Mouse (Mus musculus) liver, embryonic 14.5 days (tissue): ENCODE data around the gene Hmgxb4. TPM values are rescaled to one million over a fixed set of nuclear protein-coding genes. Genes with fewer than 3 reads are reported as not detected.
A peak's percentile ranks its signal among the peaks of the same experiment; 100 is the strongest.

Source experiments
- ATAC-seq: fragments of 200-750 bp; cut with Nextera tagmentation; 2 replicates; pipeline ENCODE4 v1.8.0; 2017; ENCODE audit warnings: moderate number of reproducible peaks, mild to moderate bottlenecking, moderate library complexity; ENCODE audit not compliant: insufficient read depth
- DNase-seq, 3 experiments: peaks; one replicate each; pipeline ENCODE4 v3.0.0-alpha.2; 2012 to 2013; ENCODE audit warnings: low read depth in 3 of 3, low spot score in 3 of 3
- H3K27ac ChIP-seq: fragments of 300-500 bp; sonication (generic); 2 replicates; pipeline ENCODE4 v1.5.1; 2014; ENCODE audit warnings: moderate library complexity, mild to moderate bottlenecking, control low read depth, inconsistent platforms
- H3K27me3 ChIP-seq: fragments of 300-500 bp; sonication (generic); 2 replicates; pipeline ENCODE4 v1.6.1; 2014; ENCODE audit warnings: mild to moderate bottlenecking, low read length, moderate library complexity; ENCODE audit not compliant: control insufficient read depth, insufficient read depth
- H3K36me3 ChIP-seq: fragments of 300-500 bp; sonication (generic); replicated peaks from 2 replicates; pipeline ENCODE4 v1.6.1; 2014; ENCODE audit warnings: low read depth; ENCODE audit not compliant: control insufficient read depth, insufficient read depth
- H3K4me1 ChIP-seq, 2 experiments: fragments of 200-500 bp in 1 of 2; fragments of 300-500 bp in 1 of 2; sonication (generic) in 1 of 2; replicated peaks; 2 replicates each; pipeline ENCODE4 v1.6.1; 2012 to 2014; ENCODE audit warnings: antibody characterized with exemption in 1 of 2, inconsistent platforms in 1 of 2, low read length in 1 of 2; ENCODE audit not compliant: control insufficient read depth in 2 of 2, insufficient read depth in 2 of 2
- H3K4me2 ChIP-seq: fragments of 300-500 bp; sonication (generic); 2 replicates; pipeline ENCODE4 v1.6.1; 2014; ENCODE audit warnings: low read depth, mild to moderate bottlenecking, control low read depth, moderate library complexity
- H3K4me3 ChIP-seq, 2 experiments: fragments of 200-500 bp in 1 of 2; fragments of 300-500 bp in 1 of 2; sonication (generic) in 1 of 2; 2 replicates each; pipeline ENCODE4 v1.5.1; 2012 to 2014; ENCODE audit warnings: low read depth in 2 of 2, low read length in 2 of 2, mild to moderate bottlenecking in 2 of 2, control low read depth in 1 of 2, inconsistent platforms in 1 of 2, moderate library complexity in 1 of 2; ENCODE audit not compliant: insufficient read depth in 1 of 2
- H3K9ac ChIP-seq: fragments of 300-500 bp; sonication (generic); replicated peaks from 2 replicates; pipeline ENCODE4 v1.6.1; 2014; ENCODE audit warnings: mild to moderate bottlenecking, control low read depth, moderate library complexity
- H3K9me3 ChIP-seq: fragments of 300-500 bp; sonication (generic); 2 replicates; pipeline ENCODE4 v1.6.1; 2016; ENCODE audit warnings: low read length, mixed read lengths; ENCODE audit not compliant: control insufficient read depth
- CTCF ChIP-seq: IDR thresholded peaks from 2 replicates; pipeline ENCODE4 v1.5.1; 2016; ENCODE audit warnings: antibody characterized with exemption, low read depth, control low read depth
- EP300 ChIP-seq: IDR thresholded peaks from 2 replicates; pipeline ENCODE4 v1.6.1; 2016; ENCODE audit warnings: antibody characterized with exemption, low read depth
- WGBS: fragments of 180-500 bp; shearing (Covaris S2); extraction: QIAGEN DNeasy Blood & Tissue Kit; methylation state at CpG from one replicate; pipeline ENCODE4 v1.1.7; 2014; ENCODE audit not compliant: insufficient replicate concordance; 5-methylcytosine and 5-hydroxymethylcytosine counted together
- polyA plus RNA-seq, 2 experiments: library from polyadenylated mRNA; depleted of rRNA in 1 of 2; stranded (reverse) in 1 of 2; unstranded in 1 of 2; fragments of >200 nt; fragmentation: Nextera tagmentation in 1 of 2; extraction: Ambion mirVana in 1 of 2; gene quantifications; 2 replicates each; pipeline versions ENCODE4 v1.2.1 to v1.2.3; 2012 to 2014

Hmgxb4 gene
- polyA plus RNA-seq, 2 experiments: 10.3 to 13.2 TPM

DNA sequence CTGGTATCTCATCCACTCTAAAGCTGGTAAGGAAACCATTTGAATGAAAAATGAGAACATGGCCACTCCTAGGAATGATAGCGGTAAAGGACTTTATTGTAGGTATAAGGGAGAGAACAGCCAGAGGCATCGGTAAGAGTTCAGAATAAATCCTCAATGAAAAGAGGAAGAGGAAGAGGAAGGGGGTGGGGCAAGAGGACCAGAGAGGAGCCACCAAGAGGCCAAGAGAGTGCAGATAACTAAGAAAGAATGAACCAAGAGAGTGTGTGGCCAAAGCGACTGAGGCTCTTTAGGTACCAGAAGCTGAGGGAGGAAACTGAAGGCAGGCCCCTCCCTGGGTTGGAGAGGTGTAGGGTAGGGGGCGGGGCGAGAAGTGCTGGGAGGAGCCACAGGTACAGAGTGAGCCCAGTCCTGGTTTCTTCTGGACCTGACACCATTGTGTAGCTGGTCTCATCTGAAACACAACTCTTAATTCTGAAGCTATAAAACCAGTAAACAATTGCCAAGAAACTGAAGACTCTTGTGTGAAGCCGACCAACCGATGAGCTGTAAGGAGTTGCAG, 20.8 kb upstream of the Hmgxb4 start:
- H3K4me3 ChIP-seq: no peak overlapping the region

DNA sequence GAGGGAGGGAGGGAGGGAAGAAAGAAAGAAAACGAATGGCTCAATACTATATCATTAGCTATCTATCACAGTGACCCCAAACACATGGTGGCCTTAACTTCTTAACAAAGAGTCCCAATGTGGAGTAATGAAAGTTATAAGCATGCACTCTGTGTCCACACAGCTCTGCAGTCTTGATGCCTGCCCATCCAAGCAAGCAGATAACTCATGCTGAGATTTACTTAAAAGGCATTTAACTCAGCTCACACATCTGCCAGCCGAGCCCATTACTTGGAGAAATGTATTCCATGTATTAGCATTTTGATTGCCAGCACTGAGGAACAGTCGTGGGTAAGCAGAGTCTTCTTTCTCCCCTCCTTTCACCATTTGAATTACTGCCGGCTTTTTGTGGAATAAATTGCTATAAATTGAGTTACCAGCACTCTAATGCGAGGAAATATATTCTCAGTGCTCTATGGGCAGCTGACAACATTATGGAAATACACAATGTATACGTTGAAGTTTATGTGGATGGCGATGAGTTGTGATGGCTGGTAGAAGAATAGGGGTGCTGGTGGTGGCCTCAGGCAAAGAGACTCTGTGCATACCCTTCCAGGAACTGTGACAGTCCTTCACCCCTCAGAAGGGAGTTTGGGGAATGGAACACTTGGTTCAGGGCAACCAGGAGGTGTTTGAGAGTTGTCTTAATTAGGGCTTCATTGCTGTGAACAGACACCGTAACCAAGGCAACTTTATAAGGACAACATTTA, 19.9 kb upstream of the Hmgxb4 start:
- Histone ChIP-seq H3K27me3 (no peaks in the 10 kb centered on the region), H3K9ac (no peak overlapping the region), H3K27ac (no peak overlapping the region), H3K4me3 (no peak overlapping the region), H3K36me3 (no peaks in the 10 kb centered on the region), H3K4me1 (no peaks in the 10 kb centered on the region), H3K9me3 (no peaks in the 10 kb centered on the region), H3K4me2 (no peak overlapping the region)
- ATAC-seq (no peak), DNase-seq (no peak)
- 58% methylated on average over 8 of the region's 8 CpGs for WGBS
- TF ChIP-seq CTCF (no peak), EP300 (no peak)

More for the DNA sequence above, 20.8 kb upstream of the Hmgxb4 start:
- DNase-seq (no peak), ATAC-seq (no peak)
- 41% methylated on average over 7 of the region's 7 CpGs for WGBS
- Histone ChIP-seq H3K27me3 (no peaks in the 10 kb centered on the region), H3K27ac (no peak overlapping the region), H3K4me1 (no peaks in the 10 kb centered on the region), H3K4me2 (no peak overlapping the region), H3K36me3 (no peaks in the 10 kb centered on the region), H3K9me3 (no peaks in the 10 kb centered on the region), H3K9ac (no peak overlapping the region)
- TF ChIP-seq CTCF: no peak
- TF ChIP-seq EP300: no peak

DNA sequence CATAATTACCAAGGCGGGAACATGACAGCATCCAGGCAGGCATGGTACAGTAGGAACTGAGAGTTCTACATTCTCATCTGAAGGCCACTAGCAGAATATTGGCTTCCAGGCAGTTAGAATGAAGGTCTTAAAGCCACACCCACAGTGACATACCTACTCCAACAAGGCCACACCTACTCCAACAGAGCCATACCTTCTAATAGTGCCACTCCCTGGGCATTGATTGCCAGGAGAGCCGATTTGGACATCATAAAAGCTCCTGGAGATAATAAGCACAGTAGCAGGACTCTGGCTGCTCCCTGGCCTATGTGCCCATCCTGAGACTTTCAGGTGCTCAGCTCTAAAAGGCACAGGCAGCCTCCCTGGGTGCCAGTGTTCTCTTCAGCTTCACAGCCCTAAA, 19.3 kb upstream of the Hmgxb4 start:
- DNase-seq: no peak
- H3K9ac ChIP-seq: no peak overlapping the region
- H3K4me1 ChIP-seq: no peaks in the 10 kb centered on the region
- H3K9me3 ChIP-seq: no peaks in the 10 kb centered on the region
- TF ChIP-seq CTCF (no peak), EP300 (no peak)
- H3K36me3 ChIP-seq: no peaks in the 10 kb centered on the region
- H3K27me3 ChIP-seq: no peaks in the 10 kb centered on the region
- H3K27ac ChIP-seq: no peak overlapping the region
- H3K4me3 ChIP-seq: no peak overlapping the region
- no peak for ATAC-seq
- no peak overlapping the region for H3K4me2 ChIP-seq
- WGBS: 59% methylated on average over 2 of the region's 2 CpGs

DNA sequence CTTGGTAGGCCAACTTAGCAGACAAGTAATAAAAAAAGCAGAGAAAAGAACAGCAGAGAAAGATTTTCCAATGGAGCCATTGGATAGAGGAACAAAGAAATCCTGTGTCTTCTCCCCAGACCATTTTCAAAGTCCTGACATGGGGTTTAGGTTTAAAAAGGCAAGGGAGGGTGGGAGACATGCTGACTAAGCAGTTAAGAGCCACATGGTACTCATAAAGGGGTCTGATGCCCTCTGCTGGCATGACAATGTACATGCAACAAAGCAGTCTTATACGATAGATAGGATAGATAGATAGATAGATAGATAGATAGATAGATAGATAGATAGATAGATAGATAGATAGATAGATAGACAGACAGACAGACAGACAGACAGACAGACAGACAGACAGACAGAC, 15.7 kb upstream of the Hmgxb4 start:
- WGBS: 34% methylated on average over 1 of the region's 1 CpGs
- H3K4me2 ChIP-seq: no peak overlapping the region
- H3K27me3 ChIP-seq: no peaks in the 10 kb centered on the region
- ATAC-seq: no peak
- H3K4me3 ChIP-seq: no peak overlapping the region
- no peaks in the 10 kb centered on the region for H3K36me3 ChIP-seq
- H3K27ac ChIP-seq: no peak overlapping the region
- H3K9me3 ChIP-seq: no peaks in the 10 kb centered on the region
- no peak overlapping the region for H3K9ac ChIP-seq
- TF ChIP-seq CTCF: peak; percentile 46; the same call in 1 of the 2 replicates
- TF ChIP-seq EP300: no peak
- no peak for DNase-seq
- H3K4me1 ChIP-seq: peaks cover 0 to 4% of the 10 kb centered on the region in 2 experiments; a peak in 2 of 4 replicates

DNA sequence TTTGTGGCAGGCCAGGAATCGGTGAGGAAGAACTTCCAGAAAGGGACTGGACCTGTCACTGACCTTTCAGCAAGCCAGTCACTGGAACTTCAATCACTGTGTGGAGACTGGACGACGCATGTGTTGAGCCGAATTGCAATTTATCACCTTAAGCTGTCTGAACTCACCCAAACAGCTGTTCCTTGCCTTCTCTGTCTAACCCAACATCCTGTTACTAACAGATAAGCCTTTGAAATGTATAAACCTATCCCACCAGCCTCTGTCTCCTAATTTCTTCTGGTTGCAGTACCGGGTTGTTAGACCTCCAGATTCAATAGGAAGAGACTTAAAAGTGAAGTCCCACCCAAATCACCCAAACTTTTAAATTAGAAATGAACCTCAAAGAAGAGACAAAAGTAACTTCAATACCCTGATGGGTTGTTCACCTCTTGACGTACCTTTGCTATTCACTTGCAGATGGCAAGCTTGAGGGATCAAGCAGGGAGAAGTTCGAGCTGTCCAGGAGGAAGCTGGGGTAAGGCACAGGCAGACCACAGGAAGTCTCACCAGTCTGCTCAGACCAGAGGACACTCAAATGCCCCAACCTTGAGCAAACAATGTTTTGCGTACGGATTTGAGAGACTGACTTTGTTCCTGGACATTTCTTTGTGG, 13.0 kb upstream of the Hmgxb4 start:
- Histone ChIP-seq H3K4me3 (no peak overlapping the region), H3K9me3 (no peaks in the 10 kb centered on the region), H3K4me1 (peaks cover 0 to 4% of the 10 kb centered on the region in 2 experiments; a peak in 2 of 4 replicates), H3K9ac (no peak overlapping the region), H3K27ac (no peak overlapping the region), H3K27me3 (no peaks in the 10 kb centered on the region), H3K4me2 (no peak overlapping the region), H3K36me3 (no peaks in the 10 kb centered on the region)
- no peak for ATAC-seq
- 11% methylated on average over 9 of the region's 9 CpGs for WGBS
- no peak for DNase-seq
- no peak for TF ChIP-seq EP300
- TF ChIP-seq CTCF: no peak
